Mouse (Mus musculus): ENCODE data around the gene Ctbp2. TPM values are rescaled to one million over a fixed set of nuclear protein-coding genes. Genes with fewer than 3 reads are reported as not detected.

The Ctbp2 gene
- 60.6 and 66.2 TPM in 2 replicates for polyA plus RNA-seq (2016; fragmentation: Nextera tagmentation; extraction: Ambion mirVana)

GRCm38 (mm10) chr7:133123999-133124700 lies at the start of gene Ctbp2:
Ctbp2 (minus strand) TSS chr7:133124354.
- peak within 1 kb of the TSS; percentile 92 for H3K4me2 ChIP-seq
- peaks cover 19% of the 10 kb centered on the region for H3K4me1 ChIP-seq (replicated peaks)
- H3K9me3 ChIP-seq (replicated peaks) = peaks cover 6% of the 10 kb centered on the region; the same call in 1 of the 2 replicates
- H3K36me3 ChIP-seq = no peaks in the 10 kb centered on the region
- no peaks in the 10 kb centered on the region for H3K27me3 ChIP-seq (replicated peaks)
- peak within 1 kb of the TSS; percentile 98 for H3K9ac ChIP-seq
- peak; percentile 89 for ATAC-seq (ENCODE audit: insufficient number of reproducible peaks, low FRiP score)
- peak within 1 kb of the TSS; percentile 100 for H3K27ac ChIP-seq (ENCODE audit: poor library complexity, severe bottlenecking)
- H3K4me3 ChIP-seq = peak within 1 kb of the TSS; percentile 79
- WGBS = under 1% methylated on average over 58 of the region's 59 CpGs

GRCm38 (mm10) chr7:133171403-133172032 lies 47.4 kb upstream of the Ctbp2 start:
- Histone ChIP-seq H3K27ac (ENCODE audit: poor library complexity, severe bottlenecking) (no peak overlapping the region), H3K4me3 (no peak overlapping the region), H3K4me2 (no peak overlapping the region), H3K9me3 (replicated peaks) (0 out of 2 replicates have a peak, but pooled peaks cover 4% of the 10 kb centered on the region), H3K36me3 (no peaks in the 10 kb centered on the region), H3K9ac (no peak overlapping the region), H3K4me1 (replicated peaks) (peaks cover 12% of the 10 kb centered on the region), H3K27me3 (replicated peaks) (no peaks in the 10 kb centered on the region)
- 57% methylated on average over 4 of the region's 4 CpGs for WGBS
- ATAC-seq (ENCODE audit: insufficient number of reproducible peaks, low FRiP score) = no peak

- Histone ChIP-seq H3K4me3 (no peak overlapping the region), H3K27me3 (replicated peaks) (no peaks in the 10 kb centered on the region), H3K9ac (no peak overlapping the region), H3K4me1 (replicated peaks) (peaks cover 6% of the 10 kb centered on the region; the same call in 1 of the 2 replicates), H3K36me3 (no peaks in the 10 kb centered on the region), H3K9me3 (replicated peaks) (no peaks in the 10 kb centered on the region), H3K27ac (ENCODE audit: poor library complexity, severe bottlenecking) (no peak overlapping the region), H3K4me2 (no peak overlapping the region)
- no peak for ATAC-seq (ENCODE audit: insufficient number of reproducible peaks, low FRiP score)
- 91% methylated on average over 3 of the region's 3 CpGs for WGBS
These were observed 44.8 kb upstream of the Ctbp2 start for GRCm38 (mm10) chr7:133168928-133169327.

GRCm38 (mm10) chr7:133167903-133168302 lies 43.7 kb upstream of the Ctbp2 start:
- WGBS = 78% methylated on average over 2 of the region's 2 CpGs
- no peak for ATAC-seq (ENCODE audit: insufficient number of reproducible peaks, low FRiP score)
- peaks cover 6% of the 10 kb centered on the region; the same call in 1 of the 2 replicates for H3K4me1 ChIP-seq (replicated peaks)

GRCm38 (mm10) chr7:133164770-133165169 lies 40.6 kb upstream of the Ctbp2 start:
- Histone ChIP-seq H3K4me1 (replicated peaks) (0 out of 2 replicates have a peak, but pooled peaks cover 2% of the 10 kb centered on the region), H3K4me2 (no peak overlapping the region), H3K9me3 (replicated peaks) (no peaks in the 10 kb centered on the region), H3K9ac (no peak overlapping the region), H3K4me3 (no peak overlapping the region), H3K36me3 (no peaks in the 10 kb centered on the region), H3K27ac (ENCODE audit: poor library complexity, severe bottlenecking) (no peak overlapping the region), H3K27me3 (replicated peaks) (no peaks in the 10 kb centered on the region)
- WGBS = 52% methylated on average over 2 of the region's 2 CpGs
- no peak for ATAC-seq (ENCODE audit: insufficient number of reproducible peaks, low FRiP score)

More at GRCm38 (mm10) chr7:133167903-133168302, 43.7 kb upstream of the Ctbp2 start:
- H3K9ac ChIP-seq = no peak overlapping the region
- H3K36me3 ChIP-seq = no peaks in the 10 kb centered on the region
- no peaks in the 10 kb centered on the region for H3K9me3 ChIP-seq (replicated peaks)
- no peaks in the 10 kb centered on the region for H3K27me3 ChIP-seq (replicated peaks)
- H3K27ac ChIP-seq (ENCODE audit: poor library complexity, severe bottlenecking) = no peak overlapping the region
- no peak overlapping the region for H3K4me2 ChIP-seq
- H3K4me3 ChIP-seq = no peak overlapping the region

- 61% methylated on average over 5 of the region's 5 CpGs for WGBS
- H3K4me2 ChIP-seq = no peak overlapping the region
- no peak for ATAC-seq (ENCODE audit: insufficient number of reproducible peaks, low FRiP score)
These were observed 38.9 kb upstream of the Ctbp2 start for GRCm38 (mm10) chr7:133163011-133163410.

GRCm38 (mm10) chr7:133162131-133162530 lies 38.0 kb upstream of the Ctbp2 start:
- no peaks in the 10 kb centered on the region for H3K27me3 ChIP-seq (replicated peaks)
- H3K27ac ChIP-seq (ENCODE audit: poor library complexity, severe bottlenecking) = no peak overlapping the region
- H3K36me3 ChIP-seq = no peaks in the 10 kb centered on the region
- 0 out of 2 replicates have a peak, but pooled peaks cover 2% of the 10 kb centered on the region for H3K4me1 ChIP-seq (replicated peaks)
- no peak overlapping the region for H3K4me3 ChIP-seq
- ATAC-seq (ENCODE audit: insufficient number of reproducible peaks, low FRiP score) = no peak; the same call in 1 of the 2 replicates
- 51% methylated on average over 2 of the region's 2 CpGs for WGBS
- no peak overlapping the region for H3K4me2 ChIP-seq
- H3K9me3 ChIP-seq (replicated peaks) = no peaks in the 10 kb centered on the region
- H3K9ac ChIP-seq = no peak overlapping the region

More at GRCm38 (mm10) chr7:133163011-133163410, 38.9 kb upstream of the Ctbp2 start:
- Histone ChIP-seq H3K9ac (no peak overlapping the region), H3K4me3 (no peak overlapping the region), H3K4me1 (replicated peaks) (0 out of 2 replicates have a peak, but pooled peaks cover 2% of the 10 kb centered on the region), H3K9me3 (replicated peaks) (no peaks in the 10 kb centered on the region), H3K36me3 (no peaks in the 10 kb centered on the region), H3K27ac (ENCODE audit: poor library complexity, severe bottlenecking) (no peak overlapping the region), H3K27me3 (replicated peaks) (no peaks in the 10 kb centered on the region)

- H3K9ac ChIP-seq = no peak overlapping the region
- H3K36me3 ChIP-seq = no peaks in the 10 kb centered on the region
- ATAC-seq (ENCODE audit: insufficient number of reproducible peaks, low FRiP score) = no peak
- H3K4me3 ChIP-seq = no peak overlapping the region
- 0 out of 2 replicates have a peak, but pooled peaks cover 2% of the 10 kb centered on the region for H3K4me1 ChIP-seq (replicated peaks)
- H3K4me2 ChIP-seq = no peak overlapping the region
- H3K27me3 ChIP-seq (replicated peaks) = no peaks in the 10 kb centered on the region
- WGBS = 59% methylated on average over 7 of the region's 7 CpGs
- no peak overlapping the region for H3K27ac ChIP-seq (ENCODE audit: poor library complexity, severe bottlenecking)
- H3K9me3 ChIP-seq (replicated peaks) = no peaks in the 10 kb centered on the region
These were observed 37.4 kb upstream of the Ctbp2 start for GRCm38 (mm10) chr7:133161362-133162080.

- H3K4me2 ChIP-seq = no peak overlapping the region
These were observed 35.4 kb upstream of the Ctbp2 start for GRCm38 (mm10) chr7:133159519-133159918.

GRCm38 (mm10) chr7:133155621-133156020 lies 31.5 kb upstream of the Ctbp2 start:
- H3K4me1 ChIP-seq (replicated peaks) = no peaks in the 10 kb centered on the region
- no peaks in the 10 kb centered on the region for H3K9me3 ChIP-seq (replicated peaks)
- H3K4me3 ChIP-seq = no peak overlapping the region
- no peak for ATAC-seq (ENCODE audit: insufficient number of reproducible peaks, low FRiP score)
- H3K9ac ChIP-seq = no peak overlapping the region
- H3K27me3 ChIP-seq (replicated peaks) = 0 out of 2 replicates have a peak, but pooled peaks cover 5% of the 10 kb centered on the region
- no peak overlapping the region for H3K4me2 ChIP-seq
- H3K27ac ChIP-seq (ENCODE audit: poor library complexity, severe bottlenecking) = no peak overlapping the region
- WGBS = 74% methylated on average over 12 of the region's 12 CpGs
- no peaks in the 10 kb centered on the region for H3K36me3 ChIP-seq

More at GRCm38 (mm10) chr7:133159519-133159918, 35.4 kb upstream of the Ctbp2 start:
- Histone ChIP-seq H3K4me3 (no peak overlapping the region), H3K27me3 (replicated peaks) (0 out of 2 replicates have a peak, but pooled peaks cover 5% of the 10 kb centered on the region), H3K9ac (no peak overlapping the region), H3K4me1 (replicated peaks) (0 out of 2 replicates have a peak, but pooled peaks cover 2% of the 10 kb centered on the region), H3K36me3 (no peaks in the 10 kb centered on the region), H3K9me3 (replicated peaks) (no peaks in the 10 kb centered on the region), H3K27ac (ENCODE audit: poor library complexity, severe bottlenecking) (no peak overlapping the region)
- WGBS = 88% methylated on average over 3 of the region's 3 CpGs
- ATAC-seq (ENCODE audit: insufficient number of reproducible peaks, low FRiP score) = no peak

- Histone ChIP-seq H3K4me2 (no peak overlapping the region), H3K4me3 (no peak overlapping the region), H3K27me3 (replicated peaks) (0 out of 2 replicates have a peak, but pooled peaks cover 5% of the 10 kb centered on the region), H3K9me3 (replicated peaks) (no peaks in the 10 kb centered on the region), H3K4me1 (replicated peaks) (no peaks in the 10 kb centered on the region), H3K9ac (no peak overlapping the region), H3K27ac (ENCODE audit: poor library complexity, severe bottlenecking) (no peak overlapping the region), H3K36me3 (no peaks in the 10 kb centered on the region)
- 73% methylated on average over 6 of the region's 6 CpGs for WGBS
- no peak for ATAC-seq (ENCODE audit: insufficient number of reproducible peaks, low FRiP score)
These were observed 30.7 kb upstream of the Ctbp2 start for GRCm38 (mm10) chr7:133154846-133155245.
